7 mouse cellular contexts compared by ENCODE assay signal in the genomic region with DNA sequence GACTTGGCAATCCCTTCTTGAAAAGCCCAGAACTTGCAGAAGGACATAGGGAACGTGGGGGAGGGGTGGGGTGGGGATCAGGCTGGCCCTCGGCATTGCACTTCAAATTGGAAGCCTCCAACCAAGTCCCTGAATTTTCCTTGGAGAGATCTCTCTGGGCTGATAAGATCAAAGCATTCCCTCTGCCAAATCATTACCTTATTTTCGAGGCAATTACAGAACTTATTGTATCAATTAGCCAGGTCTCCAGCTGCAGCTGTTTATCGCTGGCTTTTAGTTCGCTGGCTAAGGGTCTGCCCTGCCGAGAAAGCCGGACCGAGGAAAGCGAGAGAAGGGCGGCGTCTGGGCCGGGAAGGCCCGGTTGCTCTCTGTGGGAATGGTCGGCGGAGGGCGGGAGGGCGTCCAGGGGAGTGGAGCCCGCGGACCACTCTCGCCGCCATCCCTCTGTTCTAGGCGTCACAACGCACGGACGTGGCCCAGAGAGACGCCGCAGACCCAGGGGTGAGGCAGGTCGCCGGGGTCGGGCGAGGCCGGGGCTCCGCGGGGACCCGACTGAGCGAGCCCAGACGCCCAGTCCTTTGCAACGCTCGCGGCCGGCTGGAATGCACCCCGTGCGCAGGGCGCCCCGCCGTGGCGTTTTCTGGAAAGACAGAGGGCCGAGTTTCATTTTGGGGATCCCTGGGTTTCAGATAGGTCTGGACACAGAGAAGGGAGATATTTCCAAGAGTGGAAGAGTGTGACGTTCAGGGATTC. TPM values are rescaled to one million over a fixed set of nuclear protein-coding genes. Genes with fewer than 3 reads are reported as not detected.
DNase-seq lines count a peak whose midpoint lies in the region; ATAC-seq and TF ChIP-seq lines count a peak whose summit lies in the region.

No protein-coding gene starts in this region.

- H3K4me2 ChIP-seq in midbrain, embryonic 12.5 days (replicated peaks) = peak overlapping the region; percentile 57

- H3K4me1 ChIP-seq in limb, embryonic 10.5 days = peaks cover 59% of the 10 kb centered on the region
- H3K4me1 ChIP-seq in midbrain, embryonic 12.5 days = peaks cover 22% of the 10 kb centered on the region
- H3K4me1 ChIP-seq in spleen, adult 2 months (ENCODE audit: control insufficient read depth, insufficient read depth, insufficient read length) = peaks cover 5% of the 10 kb centered on the region; the same call in 1 of the 2 replicates

- peak overlapping the region; percentile 53 for H3K4me3 ChIP-seq in limb, embryonic 10.5 days
- H3K4me3 ChIP-seq in midbrain, embryonic 12.5 days = peak overlapping the region; percentile 47
- peak overlapping the region; percentile 57 for H3K4me3 ChIP-seq in spleen, adult 2 months (ENCODE audit: extremely low read depth, insufficient read depth, insufficient read length)

- H3K36me3 ChIP-seq in limb, embryonic 10.5 days = no peaks in the 10 kb centered on the region
- H3K36me3 ChIP-seq in midbrain, embryonic 12.5 days = no peaks in the 10 kb centered on the region
- H3K36me3 ChIP-seq in spleen, adult 2 months (ENCODE audit: control insufficient read depth, insufficient read depth, low read length) = no peaks in the 10 kb centered on the region

- ATAC-seq in midbrain, embryonic 12.5 days (ENCODE audit: low FRiP score, low read depth) = peak; percentile 73

- H3K27ac ChIP-seq in limb, embryonic 10.5 days = peak overlapping the region; percentile 86
- H3K27ac ChIP-seq in midbrain, embryonic 12.5 days (replicated peaks) = no peak overlapping the region; the same call in 1 of the 2 replicates
- H3K27ac ChIP-seq in spleen, adult 2 months (ENCODE audit: insufficient read depth, low read length) = no peak overlapping the region

- H3K27me3 ChIP-seq in limb, embryonic 10.5 days (ENCODE audit: low read depth, poor library complexity, severe bottlenecking) = peaks cover 42% of the 10 kb centered on the region
- H3K27me3 ChIP-seq in midbrain, embryonic 12.5 days = peaks cover 50% of the 10 kb centered on the region
- H3K27me3 ChIP-seq in spleen, adult 2 months (ENCODE audit: control insufficient read depth, insufficient read depth, low read length) = peaks cover 2% of the 10 kb centered on the region; the same call in 1 of the 2 replicates

- no peak for TF ChIP-seq POLR2A in spleen, adult 2 months (IDR thresholded peaks at IDR 0.05; ENCODE audit: low read depth, low read length)

- peak; percentile 75 for DNase-seq in adrenal gland, adult 8-10 months
- DNase-seq in embryo, embryonic 11.5 days (ENCODE audit: low read depth, low spot score) = peak; percentile 63
- DNase-seq in heart, adult 11 months = peak; percentile 99
- DNase-seq in kidney, adult 18-20 months = peak; percentile 91
- peak; percentile 96 for DNase-seq in limb, embryonic 10.5 days (ENCODE audit: low spot score)
- DNase-seq in spleen, adult 2 months (ENCODE audit: low read depth in 1 of 2, low spot score in 2 of 2) = peak in 1 of 2 experiments; percentile 59

- peak overlapping the region; percentile 61 for H3K9ac ChIP-seq in midbrain, embryonic 12.5 days (replicated peaks)

- no peaks in the 10 kb centered on the region for H3K9me3 ChIP-seq in limb, embryonic 10.5 days (replicated peaks)
- H3K9me3 ChIP-seq in midbrain, embryonic 12.5 days = no peaks in the 10 kb centered on the region

- TF ChIP-seq CTCF in spleen, adult 2 months (IDR thresholded peaks at IDR 0.05; ENCODE audit: extremely low read depth, insufficient read depth, insufficient read length, insufficient replicate concordance) = peak; percentile 53; the same call in 1 of the 2 replicates

- under 1% methylated on average over 49 of the region's 49 CpGs for WGBS in limb, embryonic 10.5 days
- under 1% methylated on average over 49 of the region's 49 CpGs for WGBS in midbrain, embryonic 12.5 days
- WGBS in spleen, adult 2 months = 4% methylated on average over 49 of the region's 49 CpGs

RNA-seq across cellular contexts. Expression of gene Wnt2b, which starts 6.0 kb away (rescaled TPM):
- 10 to 100 TPM; 21.8 to 30.9 (median 26.2) TPM for total RNA-seq in adrenal gland, adult 8-10 months (2022)
- 0.28 and 0.39 TPM in 2 replicates for polyA plus RNA-seq in limb, embryonic 10.5 days (2016; fragmentation: Nextera tagmentation; extraction: Ambion mirVana)
- polyA plus RNA-seq in midbrain, embryonic 12.5 days (2016; fragmentation: Nextera tagmentation; extraction: Ambion mirVana) = 1.3 and 1.7 TPM in 2 replicates
- polyA plus RNA-seq in spleen, adult 2 months (2012; rRNA removed) = 0.25 and 0.69 TPM in 2 replicates
